Mouse (Mus musculus): ENCODE measurements around the gene Gm38431.

DNA sequence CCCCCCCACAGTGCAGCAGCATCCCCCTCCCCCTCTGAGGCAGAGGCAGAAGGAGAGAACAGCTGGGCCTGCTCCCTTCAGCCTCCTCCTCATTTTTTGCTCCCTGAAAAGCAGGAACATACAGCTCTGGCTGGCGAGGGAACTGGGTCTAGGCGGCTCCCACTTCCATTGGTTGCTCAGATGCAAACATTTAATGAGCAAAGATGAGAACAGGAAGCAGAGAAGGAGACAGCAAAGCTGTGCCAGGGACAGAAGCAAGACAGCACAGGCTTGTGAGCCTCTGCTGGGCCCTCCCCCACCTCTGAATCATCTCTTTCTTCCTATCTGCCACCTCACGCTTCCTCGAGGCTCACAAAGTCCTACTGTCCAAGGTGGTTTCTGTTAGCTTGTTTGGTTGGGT lies 50.5 kb downstream of the Gm38431 start:
- TF ChIP-seq CTCF (conservative IDR thresholded peaks at IDR 0.05 in 1 of 2, IDR thresholded peaks at IDR 0.05 in 1 of 2; ENCODE audit: low read depth in 2 of 2, low read length in 2 of 2) (no peak), ZKSCAN1 (IDR thresholded peaks at IDR 0.05; ENCODE audit: borderline replicate concordance, low read depth, low read length) (no peak), POLR2A (IDR thresholded peaks at IDR 0.05; ENCODE audit: low read depth, low read length) (no peak), USF1 (IDR thresholded peaks at IDR 0.05; ENCODE audit: low read depth, low read length) (no peak), UBTF (IDR thresholded peaks at IDR 0.05; ENCODE audit: low read depth, low read length) (no peak), MEF2A (IDR thresholded peaks at IDR 0.05; ENCODE audit: borderline replicate concordance, low read depth, low read length) (no peak), MAZ (IDR thresholded peaks at IDR 0.05; ENCODE audit: low read depth, low read length) (no peak), EP300 (IDR thresholded peaks at IDR 0.05; ENCODE audit: low read length) (no peak), ZC3H11A (IDR thresholded peaks at IDR 0.05; ENCODE audit: low read depth, low read length) (no peak), GABPA (IDR thresholded peaks at IDR 0.05; ENCODE audit: insufficient replicate concordance, low read depth, low read length) (no peak), KAT2A (IDR thresholded peaks at IDR 0.05; ENCODE audit: insufficient replicate concordance, low read length) (no peak), CHD1 (IDR thresholded peaks at IDR 0.05; ENCODE audit: low read depth, low read length) (no peak)
